Mouse (Mus musculus) frontal cortex, postnatal 10 days (tissue): ENCODE measurements around the gene Oxct1.

Source experiments
- DNase-seq, 2 experiments: peaks; one replicate each; pipeline ENCODE4 v3.0.0; 2022; ENCODE audit warnings: low spot score in 2 of 2, mixed read lengths in 1 of 2

The Oxct1 gene

DNA sequence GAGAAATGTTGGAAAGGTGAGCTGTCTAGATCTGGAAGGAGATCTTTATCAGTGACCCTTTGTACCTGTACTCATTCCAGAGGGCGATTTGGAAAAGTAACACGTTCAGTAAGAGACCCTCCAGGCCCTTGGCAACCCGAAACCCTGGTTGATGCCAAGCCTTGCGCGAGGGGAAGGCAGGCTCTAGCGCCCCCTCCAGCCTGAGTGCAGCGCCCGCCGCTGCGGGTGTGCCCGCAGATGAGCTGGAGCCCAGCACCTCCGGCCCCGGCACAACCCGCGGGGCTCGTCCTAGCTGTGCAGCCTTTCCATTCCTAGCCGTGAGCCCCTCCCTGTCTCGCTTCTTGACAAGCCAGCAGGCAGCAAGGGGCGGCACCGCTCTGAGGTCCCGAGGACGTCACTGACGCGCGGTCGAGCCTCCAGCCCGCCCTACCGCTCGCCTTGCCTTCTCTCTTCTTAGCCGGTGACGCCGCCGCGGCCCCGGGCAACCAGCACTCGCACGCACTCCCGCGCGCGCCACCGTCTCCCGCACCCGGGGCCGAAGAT lies at the start of gene Oxct1:
Gene Oxct1 (plus strand): TSS at position 153 of the 543 bp plus-strand sequence.
- peak; percentile 89 to 94 for DNase-seq

DNA sequence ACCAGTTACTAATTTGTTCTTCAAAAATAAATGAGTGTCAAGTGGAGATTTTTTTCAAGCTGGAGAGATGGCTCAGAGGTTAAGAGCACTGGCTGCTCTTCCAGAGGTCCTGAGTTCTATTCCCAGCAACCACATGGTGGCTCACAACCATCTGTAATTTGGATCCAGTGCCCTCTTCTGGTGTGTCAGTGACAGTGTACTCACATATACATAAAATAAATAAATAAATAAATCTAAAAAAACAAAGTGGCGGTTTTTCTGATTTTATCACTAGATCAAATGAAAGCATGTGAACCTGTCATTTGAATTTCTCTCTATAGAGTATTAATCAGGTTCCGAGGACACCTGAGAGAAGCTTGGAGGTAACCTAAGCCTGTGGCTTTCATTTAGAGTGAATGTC lies 47.9 kb upstream of the Oxct1 start:
- no peak for DNase-seq

DNA sequence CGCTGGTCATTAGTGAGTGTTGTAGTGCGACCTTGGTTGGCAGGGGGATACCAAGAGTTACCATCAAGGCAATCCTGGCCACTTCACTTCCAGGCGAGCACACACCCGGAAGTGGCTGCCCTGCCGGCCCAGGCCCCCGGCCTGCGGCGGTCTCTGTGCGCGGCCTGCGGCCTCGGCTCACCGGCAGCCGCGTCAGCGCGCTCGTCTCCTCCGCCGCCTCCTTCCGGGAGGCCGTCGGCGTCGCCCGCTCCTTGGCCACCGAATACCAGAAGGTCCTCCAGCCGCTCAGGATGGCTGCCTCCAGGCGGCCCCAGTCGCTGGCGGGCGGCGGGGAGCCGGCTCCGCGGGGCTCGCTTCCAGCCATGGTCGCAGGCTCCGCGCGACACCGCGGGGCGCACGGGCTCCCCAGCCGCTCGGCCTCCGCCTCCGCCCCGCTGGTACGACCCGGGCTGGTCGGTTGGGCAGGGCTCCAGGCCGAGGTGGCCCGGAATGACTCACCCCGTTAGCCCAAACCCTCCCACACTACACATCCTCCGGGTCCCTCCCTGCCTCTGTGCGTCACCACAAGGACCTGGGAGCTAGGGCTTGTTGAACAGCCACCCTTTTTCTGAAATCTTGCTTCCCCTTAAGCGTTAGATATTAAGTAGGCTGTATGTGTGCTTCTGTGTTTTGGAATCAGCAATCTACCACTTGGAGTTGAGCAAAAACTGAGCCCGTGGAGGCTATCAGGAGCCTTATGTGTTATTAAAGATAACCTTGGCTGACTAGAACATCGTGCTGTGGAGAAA lies 46.9 kb upstream of the Oxct1 start, which contains the start of gene Fbxo4:
Gene Fbxo4 (minus strand): TSS at position 513 of the 788 bp plus-strand sequence.
- DNase-seq = peak; percentile 70 to 71

GRCm38 (mm10) chr15:3979871-3980270 lies 46.3 kb upstream of the Oxct1 start:
- no peak for DNase-seq

DNA sequence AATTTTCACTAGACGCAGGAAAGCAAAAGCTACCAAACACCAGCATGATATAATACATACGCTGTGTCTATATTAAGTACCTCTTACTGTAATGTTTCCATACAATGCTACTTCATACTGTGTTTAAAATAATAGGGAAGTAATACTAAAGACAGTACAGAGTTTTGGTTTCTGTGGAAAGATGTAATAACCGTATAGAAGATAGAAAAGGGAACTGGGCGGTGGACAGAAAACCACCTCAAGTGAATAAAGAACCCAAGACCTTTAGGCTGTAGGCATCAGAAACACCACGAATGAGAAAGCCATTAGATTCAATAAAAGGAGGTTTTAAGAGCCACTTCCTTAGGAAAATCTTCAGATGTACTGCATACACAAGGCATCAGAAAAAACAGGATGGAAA lies 43.5 kb upstream of the Oxct1 start:
- no peak for DNase-seq

DNA sequence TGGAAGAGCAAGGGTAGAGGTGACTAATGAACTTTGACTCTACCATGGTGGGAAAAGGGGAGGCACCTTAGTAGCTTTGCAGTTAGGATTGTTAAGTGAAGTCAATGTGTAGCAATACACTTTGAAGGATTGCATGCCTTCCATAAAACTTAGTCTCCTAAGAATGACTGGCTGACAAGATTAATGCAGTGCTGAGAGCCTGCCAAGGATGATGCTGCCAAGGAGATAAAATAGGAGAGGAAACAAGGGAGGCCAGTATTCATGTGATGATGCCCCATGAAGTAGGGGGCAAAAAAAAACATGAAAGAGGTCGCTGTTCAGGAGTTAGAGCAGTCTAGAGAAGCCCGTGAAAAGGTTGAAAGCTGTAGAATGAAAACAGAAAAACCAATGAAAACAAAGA lies 41.3 kb upstream of the Oxct1 start:
- DNase-seq = no peak

DNA sequence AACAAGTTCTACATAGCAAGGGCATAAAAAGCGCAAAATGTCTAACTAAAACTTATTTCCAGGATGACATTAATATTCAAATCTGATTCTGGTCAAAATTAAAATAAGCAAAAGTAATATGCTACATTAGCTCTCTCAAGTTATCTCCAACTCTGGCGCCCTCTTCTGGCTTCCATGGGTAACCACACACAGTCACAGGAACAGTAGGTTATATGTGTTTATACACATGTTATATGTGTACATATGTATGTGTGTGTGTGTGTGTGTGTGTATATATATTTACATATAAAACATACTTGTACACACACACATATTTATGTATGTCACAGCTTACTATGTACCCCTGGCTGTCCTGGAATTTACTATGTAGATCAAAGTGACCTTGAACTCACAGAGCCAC lies 38.2 kb upstream of the Oxct1 start:
- no peak for DNase-seq

- no peak for DNase-seq
Observed at GRCm38 (mm10) chr15:3994852-3995447, 31.2 kb upstream of the Oxct1 start.

- DNase-seq = peak; percentile 97 to 99
Observed at GRCm38 (mm10) chr15:3995448-3996266, 30.5 kb upstream of the Oxct1 start, which contains the start of gene AW549877. Gene AW549877, minus strand, starts transcription at chr15:3995744.

DNA sequence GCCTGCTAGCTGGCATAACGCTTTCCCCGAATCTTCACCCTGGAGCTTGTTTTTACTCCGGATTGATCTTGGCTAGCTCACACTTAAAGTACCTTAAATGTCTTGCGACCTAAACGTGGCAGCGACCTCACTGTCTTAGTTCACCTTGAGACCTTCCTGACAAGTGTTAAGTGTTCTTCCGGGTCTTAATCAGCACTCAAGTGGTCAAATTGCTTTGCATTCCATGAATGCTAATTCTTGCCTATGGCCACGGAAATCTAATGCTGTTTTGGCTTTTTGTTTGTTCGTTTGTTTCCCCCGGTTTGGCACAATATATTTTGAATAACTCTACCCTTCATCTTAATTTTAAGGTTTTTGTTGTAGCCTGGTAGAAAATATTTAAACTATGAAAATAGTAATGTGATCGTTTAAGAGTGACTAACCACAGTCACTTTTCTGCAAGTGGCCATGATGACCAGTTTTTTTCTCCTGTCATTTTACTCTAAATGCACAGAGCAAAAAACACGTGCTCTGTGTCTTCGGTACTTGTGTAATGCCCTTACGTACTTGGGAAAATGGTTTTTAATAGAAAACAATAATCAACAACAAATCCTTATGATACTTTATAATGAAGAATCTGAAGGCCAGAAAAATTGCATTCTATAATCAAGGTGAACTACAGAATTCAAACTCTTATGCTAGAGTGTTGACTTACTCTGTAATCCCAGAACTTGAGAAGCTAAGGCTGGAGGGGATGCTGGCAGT lies 29.7 kb upstream of the Oxct1 start:
- DNase-seq = no peak

GRCm38 (mm10) chr15:3999144-3999543 lies 27.0 kb upstream of the Oxct1 start:
- DNase-seq = no peak

DNA sequence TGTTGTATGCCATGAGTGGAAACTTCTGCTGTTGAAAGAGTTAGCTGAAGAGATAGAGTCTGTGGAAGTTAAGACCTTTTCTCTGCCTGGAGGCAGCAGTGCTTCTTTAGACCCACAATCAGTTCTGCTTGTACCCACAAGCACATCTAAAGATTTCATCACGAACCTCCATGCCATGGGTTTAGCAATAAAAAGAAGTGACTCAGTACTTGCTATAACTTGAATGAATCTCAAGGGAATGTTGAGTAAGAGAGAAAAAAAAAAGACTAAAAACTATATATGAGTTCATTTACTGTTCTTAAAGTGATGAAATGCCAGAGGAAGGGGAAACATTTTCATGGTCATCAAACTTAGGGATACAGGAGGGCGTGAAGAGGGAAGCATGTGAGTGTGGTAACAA lies 25.6 kb upstream of the Oxct1 start:
- no peak for DNase-seq

GRCm38 (mm10) chr15:4013873-4014272 lies 12.3 kb upstream of the Oxct1 start:
- no peak for DNase-seq

DNA sequence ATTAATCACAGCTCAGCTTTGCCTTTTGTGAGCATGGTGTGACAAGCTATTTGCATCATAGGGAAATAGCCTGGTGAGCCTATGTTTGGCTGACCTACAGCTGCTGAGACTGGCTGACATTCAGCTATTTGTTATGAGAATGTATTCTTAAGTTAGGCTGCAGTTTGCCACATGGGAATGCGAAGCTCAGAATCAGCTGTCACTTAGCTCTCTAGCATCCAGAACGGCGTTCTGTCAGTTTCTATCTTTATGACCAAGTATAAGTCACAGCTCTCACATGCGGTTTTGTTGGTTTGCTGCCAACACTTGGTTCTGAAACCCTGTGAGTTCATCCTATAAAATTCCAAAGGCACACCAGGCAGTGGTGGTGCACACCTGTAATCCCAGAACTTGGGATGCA lies 5.5 kb upstream of the Oxct1 start:
- no peak for DNase-seq

GRCm38 (mm10) chr15:4023747-4024146 lies 2.4 kb upstream of the Oxct1 start:
- DNase-seq = no peak

DNA sequence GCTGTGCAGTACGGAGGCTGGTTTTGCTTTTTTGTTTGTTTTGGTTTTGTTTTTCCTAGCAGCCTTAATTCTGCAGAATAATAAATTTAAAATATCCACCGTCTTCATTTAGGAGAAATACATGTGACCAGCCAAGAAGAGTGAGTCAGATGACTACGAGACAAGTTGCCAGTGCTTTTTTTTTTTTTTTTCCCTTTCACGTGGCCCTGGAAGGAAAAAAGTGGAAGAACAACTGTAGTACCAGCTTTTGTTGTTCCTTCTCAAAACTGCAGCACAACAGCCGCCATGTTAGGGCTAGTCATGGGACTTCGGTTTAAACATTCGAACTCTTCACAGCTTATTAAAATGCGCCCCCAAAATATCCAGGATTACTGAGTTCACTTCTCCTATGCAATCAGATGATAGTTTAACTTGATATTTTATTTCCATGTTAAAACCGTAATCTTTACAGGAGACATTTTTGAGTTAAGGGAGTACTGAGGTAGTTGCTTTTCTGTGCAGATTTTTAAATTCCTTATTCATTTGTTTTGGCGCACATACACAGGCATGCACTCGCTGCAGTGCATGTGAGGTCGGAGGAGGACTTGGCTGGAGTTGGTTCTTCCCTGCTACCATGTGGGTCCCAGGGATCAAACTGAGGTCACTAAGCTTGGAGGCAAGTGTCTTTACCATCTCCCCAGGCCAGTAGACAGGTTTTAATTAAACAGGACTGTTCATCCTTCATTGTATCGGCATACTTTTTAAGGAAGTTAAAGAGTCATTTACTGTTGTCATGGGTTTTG lies 1.3 kb upstream of the Oxct1 start:
- no peak for DNase-seq

GRCm38 (mm10) chr15:4025508-4025904 lies 677 bp upstream of the Oxct1 start:
- DNase-seq = no peak

DNA sequence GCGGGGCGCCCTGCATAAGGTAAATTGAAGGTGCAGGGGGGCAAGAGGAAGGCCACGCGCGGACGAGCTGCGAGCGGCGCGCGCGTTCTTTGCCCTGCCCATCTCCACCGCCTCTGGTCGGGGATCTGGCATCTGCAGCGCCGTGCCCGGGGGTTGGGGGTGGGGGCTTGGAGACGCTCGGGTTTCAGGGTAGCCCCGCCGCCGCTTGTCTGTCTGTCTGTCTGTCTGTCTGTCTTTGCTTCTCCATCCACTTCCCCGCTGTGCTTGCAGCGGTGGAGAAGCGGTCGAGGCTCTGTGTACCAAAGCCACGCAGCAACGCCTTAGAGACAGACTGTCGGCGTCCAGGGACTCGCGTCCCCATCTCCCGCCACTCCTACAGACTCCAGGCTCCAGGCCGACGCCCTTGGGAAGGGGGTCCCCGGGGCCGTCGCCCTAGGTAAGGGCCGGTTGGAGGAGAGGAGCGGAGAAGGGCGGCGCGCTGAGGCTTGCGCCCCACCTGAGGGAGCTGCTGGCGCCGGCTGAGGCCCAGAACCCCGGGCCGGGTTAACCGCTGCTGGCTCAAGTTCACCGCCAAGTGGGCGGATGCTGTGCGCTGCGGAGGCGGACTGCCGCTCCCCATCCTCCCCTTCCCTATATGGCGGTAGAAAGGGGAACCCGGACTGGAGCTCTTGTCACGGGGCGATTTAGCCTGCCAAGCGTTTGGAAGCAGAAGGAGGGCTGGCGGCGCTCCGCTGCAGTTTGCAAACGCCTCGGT lies 825 bp downstream of the Oxct1 start:
- peak; percentile 74 to 83 for DNase-seq

GRCm38 (mm10) chr15:4027671-4028410 lies 1.7 kb downstream of the Oxct1 start:
- DNase-seq = no peak
